In genomic region chr3:127552434-127552972, GRCm38 (mm10) we compare ENCODE assay signal across 8 mouse cellular contexts. TPM values are rescaled to one million over a fixed set of nuclear protein-coding genes. Genes with fewer than 3 reads are reported as not detected.
DNase-seq lines count a peak whose midpoint lies in the region; ATAC-seq and TF ChIP-seq lines count a peak whose summit lies in the region.

No protein-coding gene starts in this region.

- H3K4me3 ChIP-seq in layer of hippocampus, adult 2 months: peak overlapping the region; percentile 100
- peak overlapping the region; percentile 87 for H3K4me3 ChIP-seq in embryonic facial prominence, embryonic 10.5 days
- peak overlapping the region; percentile 88 for H3K4me3 ChIP-seq in intestine, embryonic 14.5 days (ENCODE audit: low read depth, low read length)

- intact Hi-C loops in gastrocnemius, postnatal 36 days (cut with DNase I): no loop called here

- no peaks in the 10 kb centered on the region for H3K27me3 ChIP-seq in embryonic facial prominence, embryonic 10.5 days (replicated peaks; ENCODE audit: low read depth, poor library complexity, severe bottlenecking)
- no peaks in the 10 kb centered on the region for H3K27me3 ChIP-seq in intestine, embryonic 14.5 days (replicated peaks; ENCODE audit: control insufficient read depth, insufficient read depth, low read length)

- DNase-seq in layer of hippocampus, adult 2 months (ENCODE audit: low spot score in 2 of 2): no peak
- DNase-seq in layer of hippocampus, postnatal 25 days (ENCODE audit: extremely low spot score in 1 of 2, low spot score in 1 of 2): no peak
- no peak for DNase-seq in embryonic facial prominence, embryonic 10.5 days (ENCODE audit: low spot score)
- DNase-seq in intestine, embryonic 14.5 days (ENCODE audit: low spot score): peak; percentile 54
- peak; percentile 4 for DNase-seq in lung, postnatal 14 days
- DNase-seq in adrenal gland, postnatal 4 days (ENCODE audit: low spot score in 2 of 2): no peak
- DNase-seq in gastrocnemius, postnatal 36 days: no peak

- peak overlapping the region; percentile 98 for H3K27ac ChIP-seq in layer of hippocampus, adult 2 months
- H3K27ac ChIP-seq in embryonic facial prominence, embryonic 10.5 days (replicated peaks): peak overlapping the region; percentile 94
- peak overlapping the region; percentile 94 for H3K27ac ChIP-seq in intestine, embryonic 14.5 days (ENCODE audit: low read depth)

- WGBS in embryonic facial prominence, embryonic 10.5 days: 9% methylated on average over 13 of the region's 13 CpGs
- WGBS in intestine, embryonic 14.5 days: 5% methylated on average over 12 of the region's 13 CpGs

- H3K9ac ChIP-seq in intestine, embryonic 14.5 days (ENCODE audit: low read length): peak overlapping the region; percentile 87

- no peaks in the 10 kb centered on the region for H3K9me3 ChIP-seq in embryonic facial prominence, embryonic 10.5 days
- H3K9me3 ChIP-seq in intestine, embryonic 14.5 days (ENCODE audit: control insufficient read depth, low read length): no peaks in the 10 kb centered on the region

- ATAC-seq in intestine, embryonic 14.5 days (replicated peaks; ENCODE audit: low FRiP score, low TSS enrichment, low read depth): no peak
- ATAC-seq in monocyte, adult 5-6 weeks (replicated peaks; ENCODE audit: insufficient number of reproducible peaks, low FRiP score, low TSS enrichment, poor library complexity, severe bottlenecking): no peak

- TF ChIP-seq CTCF in layer of hippocampus, adult 2 months (conservative IDR thresholded peaks at IDR 0.05): no peak

- H3K36me3 ChIP-seq in embryonic facial prominence, embryonic 10.5 days (replicated peaks): peaks cover 21% of the 10 kb centered on the region
- peaks cover 17% of the 10 kb centered on the region; the same call in 1 of the 2 replicates for H3K36me3 ChIP-seq in intestine, embryonic 14.5 days (ENCODE audit: control insufficient read depth, insufficient read depth, low read length)

- peaks cover 16% of the 10 kb centered on the region for H3K4me1 ChIP-seq in embryonic facial prominence, embryonic 10.5 days
- peaks cover 9% of the 10 kb centered on the region; the same call in 1 of the 2 replicates for H3K4me1 ChIP-seq in intestine, embryonic 14.5 days (replicated peaks; ENCODE audit: control insufficient read depth, insufficient read depth, low read length)

- peak overlapping the region; percentile 76 for H3K4me2 ChIP-seq in intestine, embryonic 14.5 days (ENCODE audit: low read length)

RNA-seq across cellular contexts. Expression of gene Larp7, which starts 0.6 kb away (rescaled TPM):
- total RNA-seq in layer of hippocampus, adult 2 months (2021): 10 to 100 TPM; 16.6 to 20.7 TPM
- 10 to 100 TPM; 16.0 to 17.4 TPM for total RNA-seq in layer of hippocampus, postnatal 25 days (2021)
- polyA plus RNA-seq in embryonic facial prominence, embryonic 10.5 days (2016; fragmentation: Nextera tagmentation; extraction: Ambion mirVana): 74.3 and 82.6 TPM in 2 replicates
- 52.1 and 65.3 TPM in 2 replicates for polyA plus RNA-seq in intestine, embryonic 14.5 days (2014; fragmentation: Nextera tagmentation; extraction: Ambion mirVana)
- total RNA-seq in monocyte, adult 5-6 weeks (2017): 73.5 to 95.3 TPM (median 73.8 TPM) in 3 replicates
- total RNA-seq in adrenal gland, postnatal 4 days (2021): 10 to 100 TPM; 36.1 to 38.3 TPM
- 1 to 10 TPM; 7.0 to 8.0 TPM for total RNA-seq in gastrocnemius, postnatal 36 days (2021)

RNA-seq across cellular contexts. Expression of gene Zgrf1, which starts 0.8 kb away (rescaled TPM):
- total RNA-seq in layer of hippocampus, adult 2 months (2021): 1 to 10 TPM; 2.3 to 2.5 TPM
- 1 to 10 TPM; 2.3 to 2.5 TPM for total RNA-seq in layer of hippocampus, postnatal 25 days (2021)
- 19.8 and 22.3 TPM in 2 replicates for polyA plus RNA-seq in embryonic facial prominence, embryonic 10.5 days (2016; fragmentation: Nextera tagmentation; extraction: Ambion mirVana)
- polyA plus RNA-seq in intestine, embryonic 14.5 days (2014; fragmentation: Nextera tagmentation; extraction: Ambion mirVana): 8.8 and 12.8 TPM in 2 replicates
- total RNA-seq in monocyte, adult 5-6 weeks (2017): 4.3 to 8.1 TPM (median 4.5 TPM) in 3 replicates
- 1 to 10 TPM; 8.6 to 9.4 TPM for total RNA-seq in adrenal gland, postnatal 4 days (2021)
- under 1 TPM; 0.59 to 0.64 TPM for total RNA-seq in gastrocnemius, postnatal 36 days (2021)

RNA-seq across cellular contexts. Expression of gene Ank2, which starts 53.4 kb away (rescaled TPM):
- 100 to 1,000 TPM; 730 to 767 TPM for total RNA-seq in layer of hippocampus, adult 2 months (2021)
- 100 to 1,000 TPM; 675 to 811 TPM for total RNA-seq in layer of hippocampus, postnatal 25 days (2021)
- 32.2 and 35.7 TPM in 2 replicates for polyA plus RNA-seq in embryonic facial prominence, embryonic 10.5 days (2016; fragmentation: Nextera tagmentation; extraction: Ambion mirVana)
- 37.0 and 45.6 TPM in 2 replicates for polyA plus RNA-seq in intestine, embryonic 14.5 days (2014; fragmentation: Nextera tagmentation; extraction: Ambion mirVana)
- total RNA-seq in monocyte, adult 5-6 weeks (2017): not detected in 3 replicates
- total RNA-seq in adrenal gland, postnatal 4 days (2021): 10 to 100 TPM; 91.4 to 93.0 TPM
- 100 to 1,000 TPM; 108 to 109 TPM for total RNA-seq in gastrocnemius, postnatal 36 days (2021)

Comparison
In these comparisons a context has a peak if more than half of its experiments do, and no peak if none do; other contexts are left out.
1. DNase-seq: peak in intestine, embryonic 14.5 days (single experiment) and lung, postnatal 14 days (single experiment); none in layer of hippocampus, adult 2 months (0 of 2), layer of hippocampus, postnatal 25 days (0 of 2), embryonic facial prominence, embryonic 10.5 days (single experiment), adrenal gland, postnatal 4 days (0 of 2) and gastrocnemius, postnatal 36 days (0 of 2).
2. RNA of gene Ank2, which starts 53.4 kb away (total RNA-seq): 675 to 811 TPM in layer of hippocampus, postnatal 25 days, 730 to 767 TPM in layer of hippocampus, adult 2 months, 108 to 109 TPM in gastrocnemius, postnatal 36 days and 91.4 to 93.0 TPM in adrenal gland, postnatal 4 days; not detected in monocyte, adult 5-6 weeks; every median in the first group is over 10 times any median in the second.
3. Peak in every context shown above with its lines, with median percentiles within 50 percentile points of each other: H3K27ac ChIP-seq and H3K4me3 ChIP-seq.